Mouse (Mus musculus): ENCODE measurements around the gene Agap1. TPM values are rescaled to one million over a fixed set of nuclear protein-coding genes. Genes with fewer than 3 reads are reported as not detected.

The Agap1 gene
- polyA plus RNA-seq, 1 experiment: 30.0 TPM

GRCm38 (mm10) chr1:89849151-89849860 is 394.7 kb downstream of the Agap1 start:
- no peak overlapping the region for H3K4me3 ChIP-seq (ENCODE audit: insufficient read depth, low read depth, low read length)
- 51% methylated on average over 23 of the region's 23 CpGs for WGBS
- TF ChIP-seq POLR2A (IDR thresholded peaks at IDR 0.05; ENCODE audit: insufficient read depth, low read depth, low read length) (no peak), CTCF (IDR thresholded peaks at IDR 0.05; ENCODE audit: insufficient read depth, low read depth, low read length) (no peak)
- H3K4me1 ChIP-seq (ENCODE audit: control insufficient read depth, insufficient read depth, low read length): peaks cover 21% of the 10 kb centered on the region
- H3K27ac ChIP-seq (ENCODE audit: insufficient read depth, low read depth, low read length): no peak overlapping the region

GRCm38 (mm10) chr1:89849861-89850230 is 395.2 kb downstream of the Agap1 start:
- TF ChIP-seq POLR2A (IDR thresholded peaks at IDR 0.05; ENCODE audit: insufficient read depth, low read depth, low read length) (no peak), CTCF (IDR thresholded peaks at IDR 0.05; ENCODE audit: insufficient read depth, low read depth, low read length) (no peak)
- 43% methylated on average over 7 of the region's 7 CpGs for WGBS
- Histone ChIP-seq H3K27ac (ENCODE audit: insufficient read depth, low read depth, low read length) (no peak overlapping the region), H3K4me1 (ENCODE audit: control insufficient read depth, insufficient read depth, low read length) (peaks cover 21% of the 10 kb centered on the region), H3K4me3 (ENCODE audit: insufficient read depth, low read depth, low read length) (no peak overlapping the region)

DNA sequence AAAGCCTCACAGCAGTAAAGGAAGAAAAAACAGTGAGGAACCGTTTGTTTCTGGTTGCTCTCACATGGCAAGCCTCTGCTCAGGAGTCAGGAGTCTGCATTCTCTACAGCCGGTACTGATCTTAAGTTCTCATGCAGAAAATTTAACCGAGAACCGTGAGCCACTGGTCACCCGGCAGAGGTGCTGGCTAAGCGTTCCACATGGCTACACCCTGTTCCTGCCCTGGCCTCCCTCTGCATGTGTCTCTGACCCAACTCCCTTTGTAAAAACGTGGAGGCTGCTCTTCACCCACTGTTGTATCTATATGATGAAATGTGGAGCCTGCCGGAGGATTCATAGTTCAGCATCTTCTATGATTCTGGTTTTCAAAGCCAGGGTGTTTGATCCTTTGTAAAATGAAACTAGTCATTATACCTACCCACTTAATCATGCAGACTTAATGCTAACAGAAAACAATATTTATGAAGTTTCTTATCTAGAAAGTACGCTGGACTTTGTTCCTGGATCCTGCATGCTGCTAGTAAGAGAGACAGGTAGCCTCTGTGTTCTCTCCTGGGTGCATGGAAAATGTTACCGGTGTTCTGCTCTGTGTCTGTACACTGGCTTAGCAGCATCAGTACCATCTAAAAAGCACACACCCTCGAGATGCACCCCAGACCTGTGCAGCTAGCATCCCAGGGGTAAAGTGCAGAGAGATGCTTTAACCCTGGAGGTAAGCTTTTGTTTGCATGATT is 396.2 kb downstream of the Agap1 start:
- no peak for TF ChIP-seq CTCF (IDR thresholded peaks at IDR 0.05; ENCODE audit: insufficient read depth, low read depth, low read length)
- no peak for TF ChIP-seq POLR2A (IDR thresholded peaks at IDR 0.05; ENCODE audit: insufficient read depth, low read depth, low read length)
- peaks cover 21% of the 10 kb centered on the region for H3K4me1 ChIP-seq (ENCODE audit: control insufficient read depth, insufficient read depth, low read length)
- WGBS: 96% methylated on average over 11 of the region's 11 CpGs
- H3K27ac ChIP-seq (ENCODE audit: insufficient read depth, low read depth, low read length): no peak overlapping the region
- H3K4me3 ChIP-seq (ENCODE audit: insufficient read depth, low read depth, low read length): no peak overlapping the region

GRCm38 (mm10) chr1:89859182-89859581 is 404.6 kb downstream of the Agap1 start:
- Histone ChIP-seq H3K4me3 (ENCODE audit: insufficient read depth, low read depth, low read length) (no peak overlapping the region), H3K27ac (ENCODE audit: insufficient read depth, low read depth, low read length) (no peak overlapping the region), H3K4me1 (ENCODE audit: control insufficient read depth, insufficient read depth, low read length) (peaks cover 3% of the 10 kb centered on the region; the same call in 1 of the 2 replicates)
- TF ChIP-seq CTCF (IDR thresholded peaks at IDR 0.05; ENCODE audit: insufficient read depth, low read depth, low read length) (no peak), POLR2A (IDR thresholded peaks at IDR 0.05; ENCODE audit: insufficient read depth, low read depth, low read length) (no peak)
- 56% methylated on average over 3 of the region's 3 CpGs for WGBS

DNA sequence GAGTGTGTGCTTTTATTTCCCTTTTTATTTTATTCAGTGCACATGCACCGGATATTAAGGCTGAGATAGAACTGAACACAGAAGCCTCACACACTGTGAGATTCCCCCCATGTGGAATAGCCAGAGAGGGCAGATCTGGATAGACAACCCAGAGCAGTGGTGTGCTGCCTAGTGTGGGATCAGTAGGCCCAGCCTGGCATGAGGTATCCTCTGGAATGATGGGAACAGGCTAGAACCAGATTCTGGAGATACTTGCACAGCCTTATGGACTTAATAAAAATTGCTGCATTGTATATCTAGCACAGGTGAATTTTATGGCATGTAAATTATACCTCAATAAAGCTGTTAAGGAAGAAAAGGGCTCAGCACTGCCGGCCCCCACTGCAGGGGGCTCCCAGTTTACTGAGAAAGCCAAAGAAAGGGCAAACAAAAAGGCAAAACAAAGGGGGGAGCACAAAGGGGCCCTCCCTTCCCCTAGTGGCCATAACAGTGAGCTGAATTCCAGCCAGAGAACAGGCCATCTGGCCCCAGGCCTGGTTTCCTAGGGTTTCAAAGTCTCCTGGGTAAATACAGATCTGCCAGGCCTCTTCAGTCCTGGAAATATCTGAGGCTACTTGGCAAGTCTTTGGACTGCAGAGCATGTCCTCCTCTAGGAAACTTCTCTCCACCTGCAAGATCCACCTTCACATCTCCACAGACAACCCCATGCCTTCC is 405.6 kb downstream of the Agap1 start:
- Histone ChIP-seq H3K4me3 (ENCODE audit: insufficient read depth, low read depth, low read length) (no peak overlapping the region), H3K4me1 (ENCODE audit: control insufficient read depth, insufficient read depth, low read length) (peaks cover 3% of the 10 kb centered on the region; the same call in 1 of the 2 replicates), H3K27ac (ENCODE audit: insufficient read depth, low read depth, low read length) (no peak overlapping the region)
- 80% methylated on average over 2 of the region's 2 CpGs for WGBS
- TF ChIP-seq POLR2A (IDR thresholded peaks at IDR 0.05; ENCODE audit: insufficient read depth, low read depth, low read length) (no peak), CTCF (IDR thresholded peaks at IDR 0.05; ENCODE audit: insufficient read depth, low read depth, low read length) (no peak)

DNA sequence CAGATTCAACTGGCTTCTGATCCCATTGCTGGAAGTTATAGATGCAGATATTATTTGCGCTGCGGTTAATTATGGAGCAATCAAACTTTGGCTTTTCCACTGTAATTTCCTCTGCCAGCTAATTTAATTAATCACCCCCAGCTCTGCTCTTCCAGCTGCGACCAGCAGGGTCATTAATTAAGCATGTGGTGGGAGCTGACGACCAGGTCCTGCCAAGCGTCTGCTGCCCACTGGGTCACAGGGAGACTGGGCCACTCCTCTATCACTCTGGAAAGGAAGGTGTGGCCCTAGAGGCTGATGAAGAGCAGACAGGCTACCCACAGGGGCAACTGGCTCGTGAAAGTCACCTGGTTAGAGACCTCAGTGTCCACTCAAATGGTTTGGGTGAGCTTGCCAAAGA is 411.2 kb downstream of the Agap1 start:
- H3K4me3 ChIP-seq (ENCODE audit: insufficient read depth, low read depth, low read length): no peak overlapping the region
- WGBS: 55% methylated on average over 6 of the region's 6 CpGs
- no peak overlapping the region for H3K27ac ChIP-seq (ENCODE audit: insufficient read depth, low read depth, low read length)
- TF ChIP-seq POLR2A (IDR thresholded peaks at IDR 0.05; ENCODE audit: insufficient read depth, low read depth, low read length): no peak
- TF ChIP-seq CTCF (IDR thresholded peaks at IDR 0.05; ENCODE audit: insufficient read depth, low read depth, low read length): no peak
- H3K4me1 ChIP-seq (ENCODE audit: control insufficient read depth, insufficient read depth, low read length): no peaks in the 10 kb centered on the region

- WGBS: 87% methylated on average over 4 of the region's 4 CpGs
- Histone ChIP-seq H3K27ac (ENCODE audit: insufficient read depth, low read depth, low read length) (no peak overlapping the region), H3K4me1 (ENCODE audit: control insufficient read depth, insufficient read depth, low read length) (no peaks in the 10 kb centered on the region), H3K4me3 (ENCODE audit: insufficient read depth, low read depth, low read length) (no peak overlapping the region)
- no peak for TF ChIP-seq POLR2A (IDR thresholded peaks at IDR 0.05; ENCODE audit: insufficient read depth, low read depth, low read length)
- no peak for TF ChIP-seq CTCF (IDR thresholded peaks at IDR 0.05; ENCODE audit: insufficient read depth, low read depth, low read length)
Observed at GRCm38 (mm10) chr1:89867847-89868246, 413.2 kb downstream of the Agap1 start.

- no peak for TF ChIP-seq CTCF (IDR thresholded peaks at IDR 0.05; ENCODE audit: insufficient read depth, low read depth, low read length)
- no peak for TF ChIP-seq POLR2A (IDR thresholded peaks at IDR 0.05; ENCODE audit: insufficient read depth, low read depth, low read length)
- WGBS: 77% methylated on average over 12 of the region's 12 CpGs
- no peak overlapping the region for H3K4me3 ChIP-seq (ENCODE audit: insufficient read depth, low read depth, low read length)
- peaks cover 1% of the 10 kb centered on the region; the same call in 1 of the 2 replicates for H3K4me1 ChIP-seq (ENCODE audit: control insufficient read depth, insufficient read depth, low read length)
- H3K27ac ChIP-seq (ENCODE audit: insufficient read depth, low read depth, low read length): no peak overlapping the region
Observed at GRCm38 (mm10) chr1:89870134-89870905, 415.7 kb downstream of the Agap1 start.
